Comparison of ENCODE assay signal across 26 mouse cellular contexts in the genomic region with DNA sequence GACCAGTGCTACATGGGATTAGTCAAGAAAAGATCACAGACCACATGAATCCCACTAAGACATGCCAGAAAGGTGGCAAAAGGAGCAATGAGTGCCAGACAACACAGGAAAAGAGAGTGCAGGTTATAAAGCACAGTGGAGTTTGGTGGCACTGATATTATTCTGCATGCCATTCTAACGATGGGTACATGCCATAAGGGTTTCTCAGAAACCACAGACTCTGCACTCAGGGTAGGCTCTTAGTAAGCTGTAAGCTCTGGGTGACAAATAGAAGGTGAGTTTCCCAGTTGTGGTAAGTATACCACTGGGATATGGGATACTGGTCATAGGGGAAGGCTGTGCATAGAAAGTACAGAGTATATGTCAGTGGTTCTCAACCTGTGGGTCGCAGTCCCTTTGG.
"Had no signal": no experiment of that assay in that cellular context is flagged by ENCODE, and none has a peak within 500 bp of the region (broad histone marks: within the 10 kb centered on the region; RNA-seq: fewer than 3 reads in every experiment).

No protein-coding gene starts in this region.

- ATAC-seq: forebrain, embryonic 13.5 days; forebrain, embryonic 14.5 days; forebrain, embryonic 15.5 days; forebrain, embryonic 16.5 days; forebrain, postnatal 0 days had no signal

- H3K9ac ChIP-seq: embryonic facial prominence, embryonic 12.5 days; embryonic facial prominence, embryonic 13.5 days; embryonic facial prominence, embryonic 15.5 days; forebrain, embryonic 12.5 days; forebrain, embryonic 13.5 days; forebrain, embryonic 15.5 days; forebrain, postnatal 0 days had no signal

- DNase-seq: cerebellum, adult 9-11 months; cerebellum, postnatal 10 days; cerebellum, postnatal 14 days; cerebellum, postnatal 25 days; cerebellum, postnatal 36 days; embryo, embryonic 11 days; forebrain, postnatal 0 days; gastrocnemius, adult 2 months; gastrocnemius, postnatal 10 days; gastrocnemius, postnatal 14 days; gastrocnemius, postnatal 25 days; gastrocnemius, postnatal 36 days; heart, adult 11 months; heart, adult 18-20 months; heart, adult 2 months had no signal

- H3K36me3 ChIP-seq: embryonic facial prominence, embryonic 10.5 days; embryonic facial prominence, embryonic 12.5 days; embryonic facial prominence, embryonic 13.5 days; embryonic facial prominence, embryonic 15.5 days; forebrain, embryonic 10.5 days; forebrain, embryonic 12.5 days; forebrain, embryonic 15.5 days had no signal

- H3K4me1 ChIP-seq: embryonic facial prominence, embryonic 10.5 days; embryonic facial prominence, embryonic 12.5 days; embryonic facial prominence, embryonic 13.5 days; embryonic facial prominence, embryonic 15.5 days; forebrain, embryonic 10.5 days; forebrain, embryonic 12.5 days; forebrain, embryonic 13.5 days; forebrain, embryonic 15.5 days had no signal

- H3K27me3 ChIP-seq: embryonic facial prominence, embryonic 12.5 days; embryonic facial prominence, embryonic 13.5 days; embryonic facial prominence, embryonic 15.5 days; forebrain, embryonic 12.5 days; forebrain, embryonic 13.5 days; forebrain, embryonic 15.5 days had no signal

- H3K4me2 ChIP-seq: embryonic facial prominence, embryonic 12.5 days; embryonic facial prominence, embryonic 13.5 days; embryonic facial prominence, embryonic 15.5 days; forebrain, embryonic 12.5 days; forebrain, embryonic 13.5 days; forebrain, embryonic 15.5 days had no signal

- H3K27ac ChIP-seq: embryonic facial prominence, embryonic 10.5 days; embryonic facial prominence, embryonic 12.5 days; embryonic facial prominence, embryonic 13.5 days; embryonic facial prominence, embryonic 15.5 days; forebrain, embryonic 10.5 days; forebrain, embryonic 12.5 days; forebrain, embryonic 13.5 days; forebrain, embryonic 15.5 days; gastrocnemius, adult 2 months; heart, adult 2 months had no signal

- H3K9me3 ChIP-seq: embryonic facial prominence, embryonic 10.5 days; embryonic facial prominence, embryonic 12.5 days; embryonic facial prominence, embryonic 13.5 days; embryonic facial prominence, embryonic 15.5 days; forebrain, embryonic 10.5 days; forebrain, embryonic 12.5 days; forebrain, embryonic 13.5 days; forebrain, embryonic 15.5 days had no signal

- H3K4me3 ChIP-seq: embryonic facial prominence, embryonic 10.5 days; embryonic facial prominence, embryonic 12.5 days; embryonic facial prominence, embryonic 13.5 days; embryonic facial prominence, embryonic 15.5 days; erythroblast, embryonic 14.5 days; forebrain, embryonic 10.5 days; forebrain, embryonic 12.5 days; forebrain, embryonic 13.5 days; forebrain, embryonic 15.5 days; gastrocnemius, adult 2 months; heart, adult 2 months had no signal
